8 mouse cellular contexts compared by ENCODE assay signal in the genomic region with DNA sequence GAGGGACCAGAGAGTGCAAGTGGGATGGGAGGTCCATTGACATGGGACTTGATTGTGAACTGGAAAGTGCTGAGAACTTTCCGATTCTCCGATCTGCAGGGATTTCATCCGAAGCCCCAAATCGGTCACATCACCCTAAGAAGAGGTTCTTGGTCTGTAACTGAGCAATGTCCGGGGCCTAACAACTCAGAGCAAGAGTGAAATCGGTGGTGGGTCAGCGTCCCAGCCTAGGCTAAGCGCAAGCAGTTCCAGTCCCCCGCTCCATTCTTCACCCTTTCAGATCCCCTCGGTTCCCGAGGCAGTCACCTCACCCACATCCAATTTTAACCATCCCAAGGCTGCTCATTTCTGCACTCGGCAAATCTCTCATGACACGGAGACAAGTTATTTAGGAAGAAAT. TPM values are rescaled to one million over a fixed set of nuclear protein-coding genes. Genes with fewer than 3 reads are reported as not detected.
A peak's percentile ranks its signal among the peaks of the same experiment; 100 is the strongest.
DNase-seq lines count a peak whose midpoint lies in the region; ATAC-seq and TF ChIP-seq lines count a peak whose summit lies in the region.

No protein-coding gene starts in this region.

- TF ChIP-seq EP300 in liver, embryonic 14.5 days (IDR thresholded peaks at IDR 0.05; ENCODE audit: low read depth): no peak

- peak overlapping the region; percentile 90 for H3K4me2 ChIP-seq in liver, embryonic 14.5 days (ENCODE audit: low read depth)

- H3K36me3 ChIP-seq in E14TG2a.4 (ENCODE audit: insufficient read depth, low read length): no peaks in the 10 kb centered on the region
- no peaks in the 10 kb centered on the region for H3K36me3 ChIP-seq in liver, embryonic 14.5 days (replicated peaks; ENCODE audit: control insufficient read depth, insufficient read depth, low read depth)

- no peak for TF ChIP-seq POLR2A in cerebellum, adult 2 months (IDR thresholded peaks at IDR 0.05; ENCODE audit: borderline replicate concordance, insufficient read depth, low read length)

- DNase-seq in cerebellum, adult 2 months: no peak
- no peak for DNase-seq in cerebellum, postnatal 14 days
- DNase-seq in heart, postnatal 4 days: peak; percentile 37
- DNase-seq in liver, embryonic 14.5 days (ENCODE audit: low read depth in 3 of 3, low spot score in 3 of 3): no peak
- no peak for DNase-seq in yolk sac, embryonic 10.5 days (ENCODE audit: low spot score)
- DNase-seq in thymus, postnatal 36 days: no peak
- no peak for DNase-seq in cerebellum, adult 11-12 months

- TF ChIP-seq CTCF in cerebellum, adult 2 months (IDR thresholded peaks at IDR 0.05; ENCODE audit: borderline replicate concordance, insufficient read depth, low read depth, low read length): no peak
- no peak for TF ChIP-seq CTCF in E14TG2a.4 (conservative IDR thresholded peaks at IDR 0.05; ENCODE audit: low read length)
- no peak for TF ChIP-seq CTCF in liver, embryonic 14.5 days (IDR thresholded peaks at IDR 0.05; ENCODE audit: low read depth)

- under 1% methylated on average over 13 of the region's 13 CpGs for WGBS in cerebellum, adult 2 months
- WGBS in liver, embryonic 14.5 days (ENCODE audit: insufficient replicate concordance): 3% methylated on average over 13 of the region's 13 CpGs

- H3K4me3 ChIP-seq in cerebellum, adult 2 months (replicated peaks; ENCODE audit: insufficient read depth, low read depth, low read length): peak overlapping the region; percentile 69
- peak overlapping the region; percentile 92 for H3K4me3 ChIP-seq in E14TG2a.4 (replicated peaks; ENCODE audit: low read length)
- peak overlapping the region; percentile 73 for H3K4me3 ChIP-seq in liver, embryonic 14.5 days (ENCODE audit: insufficient read depth in 1 of 2, low read depth in 2 of 2, low read length in 2 of 2)

- H3K9me3 ChIP-seq in E14TG2a.4 (ENCODE audit: low read length): no peaks in the 10 kb centered on the region
- no peaks in the 10 kb centered on the region for H3K9me3 ChIP-seq in liver, embryonic 14.5 days (ENCODE audit: control insufficient read depth, low read length)

- H3K27me3 ChIP-seq in cerebellum, adult 2 months (ENCODE audit: control insufficient read depth, insufficient read depth, low read length): no peaks in the 10 kb centered on the region
- no peaks in the 10 kb centered on the region for H3K27me3 ChIP-seq in E14TG2a.4 (ENCODE audit: insufficient read depth, low read length)
- H3K27me3 ChIP-seq in liver, embryonic 14.5 days (ENCODE audit: control insufficient read depth, insufficient read depth, low read length): no peaks in the 10 kb centered on the region

- H3K27ac ChIP-seq in cerebellum, adult 2 months (ENCODE audit: insufficient read depth, low read length): peak overlapping the region; percentile 56
- peak overlapping the region; percentile 71 for H3K27ac ChIP-seq in liver, embryonic 14.5 days

- no peaks in the 10 kb centered on the region; the same call in 1 of the 2 replicates for H3K4me1 ChIP-seq in cerebellum, adult 2 months (ENCODE audit: control insufficient read depth, insufficient read depth, low read length)
- peaks cover 69% of the 10 kb centered on the region for H3K4me1 ChIP-seq in E14TG2a.4 (replicated peaks; ENCODE audit: low read depth, low read length)
- peaks cover 21 to 49% of the 10 kb centered on the region in 2 experiments for H3K4me1 ChIP-seq in liver, embryonic 14.5 days (replicated peaks; ENCODE audit: control insufficient read depth in 2 of 2, insufficient read depth in 2 of 2, low read length in 1 of 2)

- H3K9ac ChIP-seq in liver, embryonic 14.5 days (replicated peaks): peak overlapping the region; percentile 83

- no peak for ATAC-seq in liver, embryonic 14.5 days (ENCODE audit: insufficient read depth)

RNA-seq across cellular contexts. Expression of gene Tmem107, which starts 0.5 kb away (rescaled TPM):
- polyA plus RNA-seq in cerebellum, adult 2 months (2012; rRNA removed): 13.4 and 15.8 TPM in 2 replicates
- 1 to 10 TPM; 6.7 to 8.6 TPM for total RNA-seq in heart, postnatal 4 days (2021)
- 12.0 and 18.0 TPM in 2 replicates for polyA plus RNA-seq in liver, embryonic 14.5 days (2012; rRNA removed)
- polyA plus RNA-seq in liver, embryonic 14.5 days (2014; fragmentation: Nextera tagmentation; extraction: Ambion mirVana): 21.9 and 29.3 TPM in 2 replicates

RNA-seq across cellular contexts. Expression of gene Borcs6, which starts 10.6 kb away (rescaled TPM):
- 34.9 and 36.7 TPM in 2 replicates for polyA plus RNA-seq in cerebellum, adult 2 months (2012; rRNA removed)
- total RNA-seq in heart, postnatal 4 days (2021): 10 to 100 TPM; 13.8 to 14.3 TPM
- polyA plus RNA-seq in liver, embryonic 14.5 days (2012; rRNA removed): 3.0 and 3.4 TPM in 2 replicates
- 2.2 and 3.0 TPM in 2 replicates for polyA plus RNA-seq in liver, embryonic 14.5 days (2014; fragmentation: Nextera tagmentation; extraction: Ambion mirVana)

RNA-seq across cellular contexts. Expression of gene Vamp2, which starts 18.2 kb away (rescaled TPM):
- 672 and 700 TPM in 2 replicates for polyA plus RNA-seq in cerebellum, adult 2 months (2012; rRNA removed)
- total RNA-seq in heart, postnatal 4 days (2021): 10 to 100 TPM; 80.2 to 84.6 TPM
- polyA plus RNA-seq in liver, embryonic 14.5 days (2012; rRNA removed): 23.0 and 23.1 TPM in 2 replicates
- polyA plus RNA-seq in liver, embryonic 14.5 days (2014; fragmentation: Nextera tagmentation; extraction: Ambion mirVana): 11.4 and 12.6 TPM in 2 replicates

RNA-seq across cellular contexts. Expression of gene Aurkb, which starts 24.6 kb away (rescaled TPM):
- polyA plus RNA-seq in cerebellum, adult 2 months (2012; rRNA removed): 0.51 and 0.55 TPM in 2 replicates
- 10 to 100 TPM; 38.0 to 43.3 TPM for total RNA-seq in heart, postnatal 4 days (2021)
- polyA plus RNA-seq in liver, embryonic 14.5 days (2012; rRNA removed): 65.6 and 78.6 TPM in 2 replicates
- polyA plus RNA-seq in liver, embryonic 14.5 days (2014; fragmentation: Nextera tagmentation; extraction: Ambion mirVana): 90.8 and 94.3 TPM in 2 replicates

RNA-seq across cellular contexts. Expression of gene Per1, which starts 24.9 kb away (rescaled TPM):
- polyA plus RNA-seq in cerebellum, adult 2 months (2012; rRNA removed): 34.4 and 37.2 TPM in 2 replicates
- total RNA-seq in heart, postnatal 4 days (2021): 10 to 100 TPM; 42.6 to 55.6 TPM
- polyA plus RNA-seq in liver, embryonic 14.5 days (2012; rRNA removed): 1.8 and 1.9 TPM in 2 replicates
- polyA plus RNA-seq in liver, embryonic 14.5 days (2014; fragmentation: Nextera tagmentation; extraction: Ambion mirVana): 3.0 and 4.2 TPM in 2 replicates

Comparison
In these comparisons a context has a peak if more than half of its experiments do, and no peak if none do; other contexts are left out.
1. RNA of gene Vamp2, which starts 18.2 kb away (polyA plus RNA-seq): 672 to 700 TPM in cerebellum, adult 2 months; 11.4 to 23.1 TPM in liver, embryonic 14.5 days; every median in the first group is over 10 times any median in the second.
2. Peak in every context shown above with its lines, with median percentiles within 50 percentile points of each other: H3K4me3 ChIP-seq.